Mouse (Mus musculus): ENCODE data around the gene Coq5.

Coq5 gene

DNA sequence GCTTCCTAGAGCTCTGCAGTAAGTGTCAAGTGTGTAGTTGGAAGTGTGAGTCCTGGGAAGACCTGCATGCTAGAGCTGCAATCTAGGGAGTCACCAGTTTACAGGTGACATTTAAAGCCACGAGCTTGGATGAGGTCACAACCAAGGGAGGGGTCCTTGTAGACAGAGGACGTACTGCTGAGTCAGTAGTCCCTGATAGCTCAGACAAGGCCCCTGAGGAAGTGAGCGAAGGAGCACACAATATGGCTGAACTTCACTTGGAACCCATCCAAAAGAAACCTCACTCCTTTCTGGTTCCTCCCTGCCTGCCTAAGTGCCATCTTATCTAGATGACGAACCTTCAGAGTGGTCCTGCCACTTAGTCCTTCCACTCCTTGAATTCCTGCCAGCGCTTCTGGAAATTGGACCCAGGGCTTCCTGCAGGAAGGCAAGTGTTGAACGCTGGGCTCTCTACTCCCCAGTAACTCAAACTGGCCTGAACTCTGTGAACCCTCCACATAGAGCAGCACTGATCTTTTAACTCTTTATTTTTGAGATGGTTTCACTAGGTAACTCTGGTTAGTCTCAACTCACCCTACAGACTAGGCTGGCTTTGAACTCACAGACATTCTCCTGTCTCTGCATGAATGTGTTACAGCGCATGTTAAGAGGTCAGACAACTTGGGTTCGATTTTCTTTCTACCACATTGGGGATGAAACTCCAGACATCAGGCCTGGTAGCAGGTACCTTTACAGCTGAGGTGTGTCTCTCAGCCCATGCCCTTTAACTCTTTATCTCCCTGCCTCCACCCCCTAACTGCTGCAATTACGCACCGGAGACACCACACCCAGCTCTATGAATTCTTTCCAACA is 33.6 kb downstream of the Coq5 start:
- DNase-seq (ENCODE audit: low read depth), result no peak

DNA sequence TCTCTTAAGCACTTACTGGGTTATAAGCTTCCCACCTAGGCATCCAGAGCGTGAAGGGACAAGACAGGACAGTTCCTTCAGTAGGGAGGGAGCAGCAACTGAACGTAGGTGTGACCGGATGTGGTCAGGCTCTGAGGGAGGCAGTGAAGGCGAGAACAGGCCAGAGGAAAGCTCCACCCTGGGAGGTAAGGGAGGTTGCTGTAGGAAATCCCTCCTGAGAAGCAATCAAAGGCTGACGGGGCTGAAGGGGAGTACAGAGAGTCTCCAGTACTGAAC is 34.1 kb downstream of the Coq5 start:
- DNase-seq (ENCODE audit: low read depth), result no peak

DNA sequence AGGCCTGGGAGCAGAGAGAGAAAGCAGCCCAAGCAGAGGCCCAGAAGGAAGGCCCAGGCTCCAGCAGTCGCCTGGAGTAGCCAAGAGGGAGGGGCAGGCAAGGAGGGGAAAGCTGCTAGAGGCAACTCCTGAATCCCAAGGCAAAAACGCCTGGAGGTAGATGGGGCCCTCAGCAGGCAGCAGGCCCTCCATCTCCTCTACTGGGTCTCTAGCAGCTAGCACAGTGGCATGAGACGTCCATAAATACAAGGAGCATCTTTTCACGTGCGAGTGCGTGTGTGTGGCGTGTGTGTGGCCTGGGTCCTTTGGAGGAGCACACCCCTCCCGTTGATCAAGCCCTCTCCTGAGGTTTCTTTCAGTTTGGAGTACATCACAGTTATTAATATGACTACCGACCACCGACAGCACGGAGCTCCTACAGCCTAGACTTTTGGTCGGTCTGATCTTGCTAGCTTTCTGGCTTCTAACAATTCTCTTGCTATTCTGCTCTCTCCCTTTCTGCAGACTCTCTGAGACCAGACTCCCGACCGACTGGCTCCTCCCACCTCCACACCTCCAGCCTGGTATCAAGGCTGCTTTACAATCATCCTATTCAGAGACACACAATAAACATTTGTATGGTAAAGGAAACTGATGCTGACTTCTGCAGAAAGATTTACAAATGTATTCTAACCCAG is 37.6 kb downstream of the Coq5 start:
- no peak for DNase-seq (ENCODE audit: low read depth)

GRCm38 (mm10) chr5:115317645-115318328 is 38.3 kb downstream of the Coq5 start:
- DNase-seq (ENCODE audit: low read depth), result no peak

DNA sequence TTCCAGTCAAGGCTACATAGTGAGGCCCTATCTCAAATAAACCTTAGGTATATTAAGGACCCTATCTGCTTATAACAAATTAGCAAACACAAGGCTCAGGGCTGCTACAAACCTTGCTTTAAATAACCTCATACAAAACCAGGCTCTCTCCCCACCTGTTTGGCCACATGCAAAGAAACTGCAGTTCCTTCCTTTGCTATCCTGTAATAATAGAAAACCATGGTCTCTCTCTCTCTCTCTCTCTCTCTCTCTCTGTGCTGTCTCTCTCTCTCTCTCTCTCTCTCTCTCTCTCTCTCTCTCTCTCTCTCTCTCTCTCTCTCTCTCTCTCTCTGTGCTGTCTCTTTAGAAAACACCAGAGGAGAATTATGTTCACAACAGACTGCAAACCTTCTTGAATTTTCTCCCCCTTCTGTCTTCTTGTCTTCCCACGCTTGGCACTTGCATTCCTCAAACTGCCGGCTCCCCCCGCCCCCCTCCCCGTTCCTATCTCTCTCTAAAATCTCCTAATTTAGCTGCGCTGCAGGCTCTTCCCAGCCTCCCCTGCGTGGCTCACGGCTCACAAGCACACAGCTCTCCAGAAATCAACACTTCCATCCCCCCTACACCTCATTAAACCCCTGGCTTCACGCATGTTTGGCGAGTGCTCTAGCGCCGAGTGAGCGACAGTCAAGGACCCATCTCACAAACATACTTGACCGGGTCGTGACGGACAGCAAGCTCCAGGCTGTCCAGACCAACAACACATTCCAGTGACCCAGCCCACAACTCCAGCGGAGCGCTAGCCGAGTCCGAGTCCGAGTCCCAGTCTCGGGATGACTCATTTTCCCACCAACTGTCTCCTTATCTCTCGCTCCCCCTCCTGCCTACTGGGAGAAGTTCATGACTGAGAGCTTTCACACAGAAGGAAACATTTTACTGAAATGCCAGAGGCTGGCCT is 39.8 kb downstream of the Coq5 start:
- DNase-seq (ENCODE audit: low read depth), result no peak

- DNase-seq (ENCODE audit: low read depth), result no peak
Observed at GRCm38 (mm10) chr5:115326256-115326831, 46.9 kb downstream of the Coq5 start.

- DNase-seq (ENCODE audit: low read depth), result peak; percentile 93
Observed at GRCm38 (mm10) chr5:115326875-115327609, 47.6 kb downstream of the Coq5 start, which contains the start of gene Srsf9. TSS of gene Srsf9 (plus strand) at chr5:115327177.

DNA sequence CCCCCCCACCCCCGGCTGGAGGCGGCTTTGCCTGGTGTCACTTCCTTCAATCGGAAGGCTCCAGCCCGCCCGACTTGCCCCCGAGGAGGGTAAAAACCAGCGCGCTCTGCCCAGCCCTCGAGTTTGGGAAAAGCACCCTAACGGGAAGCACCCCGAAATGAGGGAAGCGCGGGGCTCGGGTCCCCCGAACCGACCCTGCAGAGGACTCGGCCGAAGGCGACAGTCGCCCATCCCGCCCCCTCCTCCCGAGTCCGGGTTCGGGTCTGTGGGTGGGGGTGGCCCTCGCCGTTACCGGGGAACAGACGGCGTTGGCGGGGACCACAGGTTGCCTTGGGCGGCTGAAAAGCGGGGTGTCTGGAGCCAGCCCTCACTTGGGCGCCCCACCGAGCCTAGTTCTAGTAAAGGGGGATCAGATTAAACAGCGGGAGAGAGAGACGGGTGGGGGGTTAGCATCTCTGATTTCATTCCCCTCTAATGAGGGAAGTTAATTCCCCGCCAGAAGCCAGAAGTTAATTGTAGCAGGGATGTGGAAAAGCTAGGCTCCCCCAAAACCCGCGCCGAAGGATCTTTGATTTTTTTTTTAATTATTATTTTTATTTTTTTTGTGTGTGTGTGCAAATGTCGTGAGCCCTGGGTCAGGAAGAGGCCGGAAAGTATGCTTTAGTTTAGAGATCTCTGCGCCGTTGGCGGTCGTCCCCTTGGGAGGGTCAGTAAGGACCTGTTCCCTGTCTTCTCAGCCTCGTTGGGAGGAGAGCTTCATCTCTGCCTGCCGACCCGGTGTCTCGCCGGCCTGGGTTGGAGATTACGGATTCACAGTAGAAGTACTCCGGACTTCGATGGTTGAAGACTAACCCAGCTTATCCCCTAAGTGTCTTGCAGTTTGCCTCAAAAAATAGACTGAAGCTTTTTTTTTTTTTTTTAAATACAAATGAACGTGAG is 48.4 kb downstream of the Coq5 start:
- no peak for DNase-seq (ENCODE audit: low read depth)

DNA sequence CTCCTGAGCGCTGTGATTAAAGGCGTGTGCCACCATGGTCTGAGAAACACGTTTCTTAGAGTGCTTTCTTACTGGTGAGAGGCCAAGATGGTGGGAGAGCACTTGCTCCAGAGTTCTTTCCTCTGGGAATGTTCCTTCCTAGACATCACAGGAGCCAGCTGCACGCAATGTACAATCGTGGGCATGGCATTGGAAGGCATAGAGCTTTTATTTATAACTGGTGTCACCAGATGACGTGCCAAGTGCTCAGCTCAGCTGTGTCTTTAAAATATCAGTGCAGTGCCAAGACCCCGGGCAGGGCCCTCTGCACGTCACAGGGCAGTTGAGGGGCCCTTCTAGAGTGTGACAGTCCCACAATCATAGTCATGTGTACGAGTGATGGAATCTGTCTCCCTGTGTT is 51.5 kb downstream of the Coq5 start:
- DNase-seq (ENCODE audit: low read depth), result no peak

GRCm38 (mm10) chr5:115333626-115334025 is 54.2 kb downstream of the Coq5 start:
- DNase-seq (ENCODE audit: low read depth), result no peak

DNA sequence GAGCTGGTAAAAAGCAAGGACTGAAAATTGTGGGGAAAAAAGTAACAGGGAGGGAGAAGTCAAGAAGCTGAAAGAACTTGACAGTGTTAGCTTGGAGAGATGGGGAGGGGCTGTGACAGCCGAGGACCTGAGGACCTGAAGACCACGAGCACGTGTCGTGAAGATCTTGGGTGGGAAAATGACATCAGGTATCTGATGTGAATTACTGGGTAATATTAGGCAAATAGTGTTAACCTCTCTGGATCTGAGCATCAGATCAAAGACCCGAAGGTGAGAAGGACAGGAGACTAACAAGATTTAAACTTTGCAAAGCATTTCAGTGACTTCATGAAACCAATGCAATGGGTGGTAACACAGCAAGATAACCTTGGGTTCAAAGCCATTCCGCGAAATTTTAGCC is 60.5 kb downstream of the Coq5 start:
- no peak for DNase-seq (ENCODE audit: low read depth)

- DNase-seq (ENCODE audit: low read depth), result peak; percentile 81
Observed at GRCm38 (mm10) chr5:115340577-115341313, 61.3 kb downstream of the Coq5 start, which contains the start of the genes Gatc and Triap1. TSS of gene Gatc (minus strand) at chr5:115341178. TSS of gene Triap1 (plus strand) at chr5:115341225.

DNA sequence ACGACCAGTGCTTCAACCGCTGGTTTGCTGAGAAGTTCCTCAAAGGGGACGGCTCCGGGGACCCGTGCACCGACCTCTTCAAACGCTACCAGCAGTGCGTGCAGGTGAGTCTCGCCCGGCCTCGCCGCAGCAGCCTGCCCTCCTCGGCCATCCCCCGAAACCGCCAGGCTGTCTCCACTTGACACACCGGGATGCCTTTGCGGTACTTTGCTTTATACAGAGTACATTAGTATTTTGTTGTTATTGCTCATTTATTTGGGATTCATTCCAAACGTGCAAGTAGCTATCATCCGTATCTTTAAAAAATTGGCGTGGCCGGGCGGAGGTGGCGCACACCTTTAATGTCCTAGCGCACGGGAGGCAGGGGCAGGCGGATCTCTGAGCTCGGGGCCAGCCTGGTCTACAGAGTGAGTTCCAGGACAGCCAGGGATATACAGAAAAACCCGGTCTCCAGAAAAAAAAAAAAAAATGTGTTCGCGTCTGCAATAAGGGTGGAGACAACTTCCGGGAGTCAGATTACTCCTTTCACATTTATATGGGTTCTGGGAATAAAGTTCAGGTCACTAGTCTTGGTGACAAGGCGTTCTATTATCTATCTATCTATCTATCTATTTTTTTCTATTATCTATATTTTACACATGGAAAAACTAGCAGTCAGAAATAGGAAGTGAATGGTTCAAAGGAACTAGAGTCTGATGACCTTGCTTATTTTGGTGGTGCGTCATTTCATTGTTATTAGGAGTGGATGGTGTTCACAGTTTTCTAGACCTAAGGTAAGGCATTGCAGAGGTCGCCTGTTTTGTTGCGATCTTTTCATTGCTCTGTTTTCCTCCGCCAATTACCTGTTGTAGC is 62.1 kb downstream of the Coq5 start:
- DNase-seq (ENCODE audit: low read depth), result no peak

Data from c-Kit-positive CD71-negative TER-119-negative erythroid progenitor cells, embryonic 14.5 days (primary cell).